Mouse (Mus musculus): ENCODE data around the gene Zfp951. TPM values are rescaled to one million over a fixed set of nuclear protein-coding genes. Genes with fewer than 3 reads are reported as not detected.
"Not testable (repeated sequence)": the region's sequence is repeated elsewhere in the genome, so short reads cannot be mapped to it uniquely, and the experiment has no call there.

Gene Zfp951
- total RNA-seq (2021) = 1 to 10 TPM; 2.5 to 3.6 TPM
- long read RNA-seq, experiment 1, partial matches to known transcripts = 1 of 5 reads
- long read RNA-seq, experiment 1, other reads (novel, unspliced or antisense) = 3 of 5 reads
- long read RNA-seq, experiment 2, partial matches to known transcripts = 0 of 5 reads
- long read RNA-seq, experiment 2, other reads (novel, unspliced or antisense) = 4 of 5 reads

DNA sequence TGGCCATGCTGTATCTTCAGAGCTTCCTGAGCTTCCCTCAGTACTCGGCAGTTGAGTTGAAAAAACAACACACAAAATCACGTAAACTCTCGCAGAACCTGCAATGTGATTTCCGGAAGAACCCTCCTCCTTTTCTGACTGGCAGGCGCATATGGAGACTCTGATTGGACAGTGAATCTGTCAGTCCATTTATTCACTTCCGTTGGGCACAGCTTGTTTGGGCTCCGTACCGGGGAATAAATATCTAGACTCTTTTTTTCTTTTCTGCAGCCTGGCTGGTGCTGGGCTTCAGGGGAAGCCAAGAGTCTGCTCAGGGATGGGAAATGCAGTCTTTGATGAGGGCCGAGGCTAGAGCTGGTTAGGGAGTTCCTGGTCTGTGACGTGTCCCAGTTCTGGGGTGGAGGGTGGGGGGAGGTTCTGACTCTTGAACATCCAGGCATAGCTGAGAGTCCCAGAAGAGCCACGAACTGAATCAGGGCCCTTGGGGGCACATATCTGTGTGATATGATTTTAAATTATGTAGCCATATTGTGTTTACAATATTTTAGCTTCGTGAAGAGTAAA, at the start of gene Zfp951:
TSS of gene Zfp951 (minus strand) at position 109 of the 564 bp plus-strand sequence.
- peak in 1 of 2 experiments; percentile 43 for DNase-seq (ENCODE audit: low spot score in 2 of 2)

DNA sequence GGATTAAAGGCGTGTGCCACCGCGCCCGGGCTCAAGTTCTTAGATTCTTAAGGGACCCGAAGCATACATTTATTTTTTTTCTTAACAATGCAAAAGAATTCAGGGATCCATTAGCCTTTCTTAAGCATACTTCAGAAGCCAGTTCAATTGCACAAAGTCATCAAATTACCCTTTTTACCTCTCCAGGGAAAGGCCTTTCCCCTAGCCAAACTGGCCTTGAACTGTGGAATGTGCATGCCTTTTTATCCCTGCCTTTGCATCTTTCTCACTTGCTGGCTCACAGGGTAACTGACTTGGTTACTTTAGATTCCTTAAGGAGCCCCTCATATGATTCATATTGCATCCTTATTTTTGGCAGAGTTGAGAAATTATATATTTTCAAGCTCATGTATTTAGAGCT, 46.7 kb upstream of the Zfp951 start:
- DNase-seq (ENCODE audit: low spot score in 2 of 2) = not testable (repeated sequence)

DNA sequence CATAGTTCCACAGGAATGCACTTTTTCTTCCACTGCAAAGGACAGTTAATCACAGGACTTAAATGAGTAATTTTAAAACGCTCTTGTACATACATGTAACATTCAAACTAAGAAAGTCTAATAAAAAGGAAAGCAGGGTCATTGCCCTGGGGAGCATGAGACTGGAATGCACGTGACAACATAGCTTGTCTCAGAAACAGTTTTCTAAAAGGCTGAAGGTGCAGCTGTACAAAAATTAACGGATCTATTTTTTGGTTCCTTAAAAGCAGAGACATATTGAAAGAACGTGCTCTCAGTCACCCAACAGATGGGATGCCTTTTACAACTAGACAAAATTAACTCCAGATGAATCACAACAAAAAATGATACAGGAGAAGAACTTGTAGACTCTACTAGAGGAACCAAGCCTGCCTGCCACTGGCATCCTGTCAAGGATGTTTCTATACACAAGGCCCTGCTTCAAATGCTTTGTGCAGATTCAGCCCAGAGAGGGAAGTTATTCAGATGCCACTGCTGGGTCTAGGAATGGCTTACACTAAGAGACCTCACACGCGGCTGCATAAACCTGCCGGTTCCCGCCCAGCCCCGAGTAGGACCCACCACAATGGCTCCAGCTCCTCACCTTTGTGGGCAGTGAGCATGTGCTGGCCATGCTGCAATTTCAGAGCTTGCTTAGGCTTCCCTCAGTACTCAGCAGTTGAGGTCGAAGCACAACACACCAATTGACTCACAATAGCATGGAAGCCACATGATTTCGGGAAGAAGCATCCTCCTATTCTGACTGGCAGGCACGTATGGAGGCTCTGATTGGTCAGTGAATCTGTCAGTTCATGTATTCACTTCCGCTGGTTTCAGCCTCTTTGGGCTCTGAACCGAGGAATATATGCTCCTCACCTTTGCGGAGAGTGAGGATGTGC, 567 bp downstream of the Zfp951 start:
- DNase-seq (ENCODE audit: low spot score in 2 of 2) = not testable (repeated sequence)

DNA sequence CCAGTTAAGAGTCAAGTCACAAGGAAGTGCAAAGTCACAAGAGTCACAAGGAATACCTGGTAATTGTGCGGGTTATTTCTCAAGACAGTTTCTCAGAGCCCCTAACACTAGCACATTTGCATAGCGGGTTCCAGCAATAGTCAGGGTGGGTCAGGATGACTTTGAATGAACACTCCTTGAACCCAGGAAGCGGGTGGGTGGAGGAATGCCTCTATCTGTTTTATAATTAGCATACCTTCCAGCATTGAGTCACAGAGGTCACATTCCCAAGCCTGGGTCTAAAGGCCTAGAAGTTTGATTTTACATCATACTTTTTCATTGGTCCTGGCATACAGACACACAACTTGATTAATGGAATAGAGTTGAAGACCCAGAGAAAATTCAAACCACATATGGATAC, 5.3 kb downstream of the Zfp951 start:
- not testable (repeated sequence) for DNase-seq (ENCODE audit: low spot score in 2 of 2)

DNA sequence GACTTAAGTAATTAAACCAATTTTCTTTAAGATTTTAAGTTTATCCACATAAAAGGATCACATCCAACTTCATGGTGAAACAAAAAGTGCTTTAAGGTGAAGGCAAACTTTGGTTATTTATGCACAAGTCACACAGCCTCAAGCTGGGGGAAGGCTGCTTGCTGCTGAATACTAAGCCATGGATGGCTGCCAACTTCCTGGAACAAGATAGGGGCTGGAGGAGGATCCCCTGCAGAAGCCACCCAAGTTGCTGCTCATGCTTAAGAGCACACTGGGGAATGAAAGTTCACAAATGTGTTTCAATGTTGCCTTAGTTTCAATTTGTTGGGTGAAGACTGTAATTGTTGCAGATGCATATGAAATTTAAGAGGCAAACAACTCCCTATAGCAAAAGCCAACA, 26.5 kb downstream of the Zfp951 start:
- no peak for DNase-seq (ENCODE audit: low spot score in 2 of 2)

DNA sequence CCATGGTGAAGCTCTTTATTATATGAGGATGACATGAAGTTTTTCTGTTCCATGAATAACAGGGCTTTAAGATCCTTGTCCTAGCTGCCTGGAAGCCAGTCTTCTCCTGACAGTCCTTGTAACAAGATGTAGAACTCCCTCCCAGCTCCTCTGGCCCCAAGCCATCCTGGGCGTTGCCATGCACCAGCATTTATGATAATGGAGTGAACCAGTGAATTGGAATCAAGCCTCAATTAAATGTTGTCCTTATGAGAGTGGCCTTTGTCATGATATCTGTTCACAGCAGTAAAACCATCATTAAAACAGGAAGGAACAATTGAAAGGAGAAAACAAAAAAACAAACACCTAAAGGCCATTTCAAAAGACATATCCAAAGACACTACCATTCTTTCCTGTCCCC, 30.3 kb downstream of the Zfp951 start:
- DNase-seq (ENCODE audit: low spot score in 2 of 2) = no peak

DNA sequence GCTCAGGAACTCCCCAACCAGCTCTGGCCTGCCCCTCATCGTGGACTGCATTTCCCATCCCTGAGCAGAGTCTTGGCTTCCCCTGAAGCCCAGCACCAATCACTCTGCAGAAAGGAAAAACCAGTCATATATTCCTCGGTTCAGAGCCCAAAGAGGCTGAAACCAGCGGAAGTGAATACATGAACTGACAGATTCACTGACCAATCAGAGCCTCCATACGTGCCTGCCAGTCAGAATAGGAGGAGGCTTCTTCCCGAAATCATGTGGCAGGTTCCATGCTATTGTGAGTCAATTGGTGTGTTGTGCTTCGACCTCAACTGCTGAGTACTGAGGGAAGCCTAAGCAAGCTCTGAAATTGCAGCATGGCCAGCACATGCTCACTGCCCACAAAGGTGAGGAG, 89.7 kb downstream of the Zfp951 start:
- DNase-seq (ENCODE audit: low spot score in 2 of 2) = not testable (repeated sequence)

Other genes with a start within 250 kb of the Zfp951 start
- under 1 TPM; 0.52 to 0.70 TPM for gene Abcg3, start 122.6 kb upstream of the Zfp951 start, total RNA-seq (2021)

All from gastrocnemius, postnatal 4 days (tissue).